Mouse (Mus musculus) embryo, embryonic 10 days (tissue): ENCODE results near the gene Musk.

ENCODE experiments used
- DNase-seq: peaks from one replicate; pipeline ENCODE4 v3.0.0-alpha.2; 2015; ENCODE audit warnings: low spot score

Gene Musk

DNA sequence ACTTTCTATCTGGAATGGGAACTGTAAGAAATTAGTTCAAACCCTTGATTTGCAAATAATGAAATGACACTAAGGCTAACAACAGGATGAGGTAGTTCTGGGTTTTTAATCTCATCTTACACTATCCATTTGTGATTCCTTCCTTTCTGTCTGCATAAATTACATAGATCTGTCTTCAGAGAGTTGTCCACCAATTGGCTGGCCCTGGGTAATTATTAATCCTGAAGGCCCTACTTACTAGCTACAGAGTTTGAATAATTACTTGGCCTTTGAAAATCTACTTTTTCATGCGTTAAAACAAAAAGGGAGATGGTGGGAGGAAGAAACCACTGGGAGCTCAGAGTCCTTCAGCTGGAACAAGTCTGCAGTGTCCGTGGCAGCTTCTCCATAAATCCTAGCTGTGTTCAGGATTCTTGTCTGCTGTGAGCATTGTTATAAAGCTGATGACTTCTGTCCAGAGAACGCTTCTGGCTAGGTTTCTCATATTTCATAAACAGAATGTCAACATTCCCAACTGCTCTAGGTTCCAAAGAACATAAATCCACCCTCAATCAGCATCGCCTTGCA is 29.3 kb downstream of the Musk start:
- no peak for DNase-seq

- no peak for DNase-seq
Observed at GRCm38 (mm10) chr4:58317536-58317935, 31.8 kb downstream of the Musk start.

GRCm38 (mm10) chr4:58320293-58320692 is 34.5 kb downstream of the Musk start:
- DNase-seq = no peak

DNA sequence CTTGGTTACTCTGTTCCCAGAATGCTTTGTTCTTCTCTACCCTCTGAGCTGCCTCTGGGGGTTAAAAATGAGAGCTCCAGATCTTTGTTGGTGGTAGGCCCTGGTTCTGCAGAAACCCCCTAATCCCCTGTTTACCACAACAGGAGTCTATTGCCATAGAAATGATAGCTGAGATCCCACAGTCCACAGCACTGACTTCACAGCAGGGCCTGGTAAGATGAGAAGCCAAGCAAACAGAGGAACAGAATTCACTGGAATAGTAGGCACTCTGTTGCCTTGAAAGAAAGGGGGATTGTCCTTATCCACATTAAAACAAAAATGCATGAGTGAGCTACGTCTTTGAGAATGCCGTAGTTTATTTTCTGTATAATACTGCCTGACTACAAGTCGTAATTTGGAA is 41.0 kb downstream of the Musk start:
- DNase-seq = peak; percentile 35

- no peak for DNase-seq
Observed at GRCm38 (mm10) chr4:58328231-58328630, 42.5 kb downstream of the Musk start.

- DNase-seq = no peak
Observed at GRCm38 (mm10) chr4:58330016-58330415, 44.3 kb downstream of the Musk start.

GRCm38 (mm10) chr4:58330864-58331638 is 45.3 kb downstream of the Musk start:
- peak; percentile 40 for DNase-seq

- DNase-seq = peak; percentile 23
Observed at GRCm38 (mm10) chr4:58332394-58332793, 46.6 kb downstream of the Musk start.

- no peak for DNase-seq
Observed at GRCm38 (mm10) chr4:58336227-58336626, 50.5 kb downstream of the Musk start.

DNA sequence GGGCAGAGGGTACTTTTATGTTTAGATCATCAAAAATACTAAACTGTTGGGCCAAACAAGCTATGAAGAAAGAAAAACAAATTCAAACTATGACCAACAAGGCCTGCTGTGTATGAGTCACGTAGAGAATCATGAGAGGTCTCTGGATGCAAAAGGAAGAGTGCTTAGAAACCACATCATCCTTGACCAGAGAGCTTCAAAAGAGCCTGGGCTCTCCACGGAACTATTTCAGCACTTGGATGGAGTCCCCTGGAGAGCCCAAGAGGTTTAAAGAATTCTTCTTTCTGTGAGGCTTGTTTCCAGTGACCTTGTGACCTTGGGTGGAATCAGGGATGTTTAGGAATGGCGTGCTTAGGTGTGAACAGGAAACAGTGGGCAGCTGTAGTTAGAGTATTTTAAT is 53.5 kb downstream of the Musk start:
- DNase-seq = peak; percentile 44

DNA sequence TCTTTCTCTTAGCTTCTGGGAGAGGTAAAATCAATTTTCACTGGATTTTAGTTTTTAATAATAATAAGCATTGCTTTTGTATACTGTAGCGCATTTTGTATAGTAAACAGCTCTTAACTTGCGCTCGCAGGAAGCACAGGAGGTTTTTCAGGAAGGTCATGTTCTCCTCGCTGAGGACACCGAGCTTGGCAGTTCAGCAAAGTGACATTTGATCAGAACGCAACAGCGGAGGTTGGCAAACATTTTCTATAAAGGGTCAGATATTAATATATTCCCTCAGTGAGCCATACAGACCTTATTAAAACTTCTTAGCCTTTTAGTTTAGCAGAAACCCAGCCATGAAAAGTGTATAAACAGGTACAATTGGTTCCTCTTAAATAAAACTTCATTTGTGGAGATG is 64.4 kb downstream of the Musk start:
- no peak for DNase-seq

DNA sequence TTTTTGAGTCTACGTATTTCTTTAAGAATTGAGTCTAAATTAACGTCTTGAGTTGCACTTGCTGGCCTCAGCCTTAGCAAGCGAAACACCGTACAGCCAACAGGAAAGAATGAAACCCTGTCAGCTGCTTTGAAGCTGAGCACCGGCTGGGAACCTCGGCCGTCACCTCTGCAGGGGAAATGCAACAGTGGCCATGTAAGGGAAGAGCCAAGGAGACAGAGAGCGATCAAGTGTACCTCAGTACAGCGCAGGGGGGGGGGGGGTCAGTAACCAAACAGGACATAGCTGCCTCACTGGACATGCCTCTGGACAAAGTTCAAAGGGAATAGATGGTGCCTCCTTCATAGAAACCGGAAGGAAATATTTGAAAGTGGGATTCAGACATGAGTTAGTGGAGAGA is 65.4 kb downstream of the Musk start:
- DNase-seq = peak; percentile 39

- DNase-seq = peak; percentile 26
Observed at GRCm38 (mm10) chr4:58351590-58351989, 65.8 kb downstream of the Musk start.

DNA sequence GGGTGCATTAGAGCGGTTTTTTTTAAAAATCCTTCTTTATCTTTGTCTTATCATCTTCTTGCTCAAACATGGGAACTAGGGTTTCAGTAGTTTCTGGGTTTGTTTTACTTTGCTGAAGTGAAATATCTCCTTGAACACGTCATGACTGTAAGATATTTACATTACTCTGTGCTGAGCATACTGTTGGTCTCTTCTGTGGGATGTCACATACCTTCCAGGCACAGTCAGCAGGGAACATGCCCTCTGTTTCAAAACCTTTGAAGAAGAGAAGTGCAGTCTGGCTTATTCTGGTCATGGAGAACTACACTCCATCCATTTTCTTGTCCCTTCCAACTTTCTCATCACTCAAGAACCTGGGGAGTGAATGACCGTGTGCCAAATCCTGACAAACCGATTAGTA is 73.2 kb downstream of the Musk start:
- DNase-seq = no peak

DNA sequence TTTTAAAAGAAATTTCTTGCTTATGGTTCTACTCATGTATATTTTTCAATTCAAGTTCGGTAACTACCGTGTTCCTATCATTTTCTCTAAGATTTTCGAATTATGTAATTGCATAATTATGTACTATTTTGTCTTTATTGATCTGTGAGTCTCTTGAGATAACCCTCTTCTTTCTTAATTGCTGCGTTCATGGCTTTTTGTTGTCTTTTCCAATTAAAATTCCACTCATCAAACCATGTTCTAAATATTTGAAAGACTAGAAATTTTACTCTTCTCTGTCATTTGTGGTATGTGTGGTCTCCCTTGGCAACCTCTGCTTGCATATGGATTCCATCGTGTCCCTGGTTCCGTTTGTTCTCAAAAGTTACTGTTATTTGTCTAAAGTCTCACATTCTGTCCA is 79.6 kb downstream of the Musk start:
- DNase-seq = no peak

DNA sequence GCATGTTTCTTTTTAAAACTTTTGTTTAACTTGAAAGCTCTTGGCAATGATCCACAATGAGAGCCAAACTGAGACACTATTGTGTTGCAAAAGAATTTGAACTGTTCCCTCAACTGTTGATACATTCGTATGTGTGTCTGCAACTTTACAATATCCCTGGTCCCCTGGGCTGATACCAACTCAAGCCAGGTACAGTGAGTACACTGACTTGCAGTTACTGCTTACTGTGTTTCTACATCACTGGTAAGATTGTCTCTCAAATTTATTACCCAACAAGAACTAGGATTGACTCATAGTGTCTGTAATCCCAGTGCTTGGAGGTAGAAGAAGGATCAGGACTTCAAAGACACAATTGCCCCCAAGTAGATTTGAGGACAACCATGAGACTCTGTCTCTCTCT is 85.3 kb downstream of the Musk start:
- no peak for DNase-seq

GRCm38 (mm10) chr4:58373599-58373998 is 87.8 kb downstream of the Musk start:
- no peak for DNase-seq

DNA sequence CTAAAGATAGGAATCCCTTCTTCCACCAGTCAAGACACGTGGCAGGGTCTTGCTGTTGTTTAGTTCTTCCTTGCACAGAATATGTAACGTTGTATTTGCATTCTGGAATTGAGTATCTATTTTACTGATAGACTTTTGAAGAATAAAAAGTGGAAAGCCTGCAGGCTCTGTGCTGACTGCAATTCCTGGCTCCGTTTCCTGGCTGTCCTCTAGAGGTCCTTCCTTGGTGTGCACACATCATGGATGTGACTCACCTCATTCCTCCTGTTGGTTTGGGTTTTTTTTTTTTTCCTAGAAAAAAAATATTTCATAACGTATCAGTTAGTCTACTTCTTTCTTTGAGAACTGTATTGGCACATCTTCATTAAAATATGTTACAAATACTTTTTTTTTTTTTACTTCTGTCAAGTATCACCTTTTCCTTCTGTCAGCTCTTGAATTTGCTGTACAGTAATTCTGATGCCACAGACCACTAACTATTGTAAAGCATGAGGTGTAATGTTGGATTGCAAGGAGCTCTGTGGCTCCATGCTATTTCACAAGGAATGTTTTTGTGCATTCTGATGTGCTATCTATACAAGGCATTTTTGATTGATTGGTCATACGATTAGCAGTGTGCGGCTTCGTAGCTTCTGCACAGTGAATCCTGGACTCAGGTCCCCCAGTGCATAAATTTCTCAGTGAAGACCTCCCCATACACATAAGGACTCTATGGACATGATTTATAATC is 88.5 kb downstream of the Musk start:
- no peak for DNase-seq

DNA sequence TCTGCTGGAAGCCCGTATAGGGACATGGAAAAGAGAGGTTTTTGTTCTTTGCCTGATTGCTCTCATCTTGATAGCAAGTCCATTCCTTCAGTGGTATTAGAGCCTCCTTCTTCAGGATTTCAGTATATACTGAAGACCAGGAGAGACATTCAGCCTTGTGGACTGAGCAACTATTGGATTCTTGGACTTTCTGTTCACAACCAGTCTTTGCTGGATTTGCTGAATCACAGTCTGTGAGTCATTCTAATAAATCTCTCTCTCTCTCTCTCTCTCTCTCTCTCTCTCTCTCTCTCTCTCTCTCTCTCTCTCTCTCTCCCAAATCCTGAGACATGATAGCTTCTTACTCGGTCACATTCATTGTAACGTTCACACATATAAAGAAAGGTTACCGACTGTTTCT is 93.4 kb downstream of the Musk start:
- no peak for DNase-seq

GRCm38 (mm10) chr4:58400861-58401341 is 115.1 kb downstream of the Musk start:
- no peak for DNase-seq

DNA sequence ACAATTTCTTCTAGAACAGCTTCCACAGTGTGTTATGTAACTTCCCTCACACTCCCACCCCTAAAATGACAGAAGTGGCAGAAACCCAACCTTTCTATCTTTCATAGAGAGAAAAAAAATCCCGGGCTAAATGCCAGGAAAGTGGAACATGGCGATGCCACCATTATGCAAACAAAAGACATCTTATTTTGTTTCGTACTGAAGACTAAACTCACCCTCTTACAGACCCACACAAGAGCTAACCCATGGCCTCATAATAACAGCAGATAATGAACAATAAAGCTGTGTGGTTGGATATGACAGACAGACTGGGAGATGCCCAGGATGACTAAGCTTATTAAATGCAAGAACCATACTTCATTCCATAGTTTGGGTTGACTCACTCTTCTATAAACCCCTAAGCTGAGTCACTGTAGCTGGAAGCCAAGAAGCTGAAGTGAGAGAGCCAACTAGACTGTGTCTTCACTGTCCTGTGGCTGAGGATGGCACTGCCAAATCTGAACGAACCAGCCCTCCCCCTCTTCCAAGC is 116.3 kb downstream of the Musk start:
- no peak for DNase-seq

- peak; percentile 11 for DNase-seq
Observed at GRCm38 (mm10) chr4:58413188-58414185, 127.7 kb downstream of the Musk start.
